Mouse (Mus musculus): ENCODE data around the gene Ttc27.

Gene Ttc27

DNA sequence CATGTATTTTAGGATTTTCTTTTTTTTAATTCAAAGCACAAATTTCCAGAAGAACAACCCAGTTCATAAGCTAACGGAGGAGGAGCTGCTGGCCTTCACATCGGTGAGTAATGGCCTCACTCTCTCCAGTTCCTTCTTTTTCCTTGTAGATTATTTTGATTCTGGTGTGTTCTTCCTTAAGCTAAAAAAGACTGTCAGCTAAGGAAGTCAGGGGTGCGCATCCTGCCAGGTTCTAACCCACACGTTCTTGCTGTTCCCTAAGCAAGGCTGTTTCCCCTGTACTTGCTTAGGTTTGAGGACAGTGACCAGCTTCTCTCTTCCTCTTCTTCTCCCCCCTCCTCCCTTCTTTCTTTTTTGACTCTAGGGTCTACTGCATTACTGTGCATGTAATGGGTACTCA lies 33.5 kb downstream of the Ttc27 start:
- ATAC-seq (ENCODE audit: insufficient number of reproducible peaks, low FRiP score, low TSS enrichment): no peak

DNA sequence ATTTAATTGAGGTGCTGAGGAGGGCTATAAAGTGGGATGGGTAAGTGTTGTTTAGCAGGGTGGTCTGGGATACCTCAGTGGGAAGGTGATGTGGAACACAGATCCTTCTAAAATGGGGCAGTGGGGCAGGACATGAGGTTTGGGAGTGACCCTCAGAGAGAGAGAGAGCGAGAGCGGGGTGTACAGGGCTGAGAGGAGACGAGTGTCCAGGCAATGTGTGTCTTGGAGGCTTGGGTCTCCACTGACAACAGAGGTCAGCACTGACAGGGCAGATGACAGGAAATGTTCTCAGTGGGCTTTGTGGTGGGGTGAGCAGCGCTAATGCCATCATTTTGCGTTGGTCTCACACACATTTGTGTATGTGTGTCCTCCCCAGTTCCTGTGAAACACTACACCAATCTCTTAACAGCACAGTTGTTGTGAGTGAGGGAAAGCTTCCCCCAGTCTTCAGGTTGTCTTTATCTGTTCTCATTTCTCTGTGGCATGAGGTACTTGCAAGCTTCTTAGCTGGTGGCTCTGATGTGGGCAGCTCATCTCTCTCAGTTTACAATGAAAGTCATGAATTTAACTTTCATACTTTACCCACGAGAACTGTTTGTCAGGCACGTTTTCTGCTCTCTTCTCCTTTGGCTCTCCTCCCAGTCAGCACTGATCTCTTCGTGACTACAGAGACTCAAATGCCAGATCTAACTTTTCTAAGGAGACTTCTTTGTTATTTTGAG lies 35.5 kb downstream of the Ttc27 start:
- no peak for ATAC-seq (ENCODE audit: insufficient number of reproducible peaks, low FRiP score, low TSS enrichment)

DNA sequence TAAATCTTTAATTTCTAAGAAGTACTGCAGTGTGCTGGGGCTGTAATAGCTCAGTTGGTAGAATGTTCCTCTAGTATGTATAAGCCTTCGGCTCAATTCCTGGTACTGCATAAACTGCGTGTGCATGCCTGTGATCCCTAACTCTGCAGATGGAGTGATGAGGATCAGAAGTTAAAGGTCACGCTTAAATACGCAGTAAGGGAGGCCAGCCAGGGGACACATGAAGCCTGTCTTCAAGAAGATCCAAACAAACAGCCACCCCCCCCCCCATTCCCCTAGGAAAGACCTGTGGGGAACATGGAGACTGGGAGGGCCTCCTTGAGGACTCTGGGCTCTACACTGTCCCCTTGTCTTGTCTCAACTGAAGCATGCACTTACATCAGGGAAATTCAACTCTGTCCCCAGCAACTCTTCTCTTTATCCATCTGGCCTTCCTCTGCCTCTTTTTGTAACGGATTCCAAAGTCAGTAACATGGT lies 36.1 kb downstream of the Ttc27 start:
- ATAC-seq (ENCODE audit: insufficient number of reproducible peaks, low FRiP score, low TSS enrichment): no peak

DNA sequence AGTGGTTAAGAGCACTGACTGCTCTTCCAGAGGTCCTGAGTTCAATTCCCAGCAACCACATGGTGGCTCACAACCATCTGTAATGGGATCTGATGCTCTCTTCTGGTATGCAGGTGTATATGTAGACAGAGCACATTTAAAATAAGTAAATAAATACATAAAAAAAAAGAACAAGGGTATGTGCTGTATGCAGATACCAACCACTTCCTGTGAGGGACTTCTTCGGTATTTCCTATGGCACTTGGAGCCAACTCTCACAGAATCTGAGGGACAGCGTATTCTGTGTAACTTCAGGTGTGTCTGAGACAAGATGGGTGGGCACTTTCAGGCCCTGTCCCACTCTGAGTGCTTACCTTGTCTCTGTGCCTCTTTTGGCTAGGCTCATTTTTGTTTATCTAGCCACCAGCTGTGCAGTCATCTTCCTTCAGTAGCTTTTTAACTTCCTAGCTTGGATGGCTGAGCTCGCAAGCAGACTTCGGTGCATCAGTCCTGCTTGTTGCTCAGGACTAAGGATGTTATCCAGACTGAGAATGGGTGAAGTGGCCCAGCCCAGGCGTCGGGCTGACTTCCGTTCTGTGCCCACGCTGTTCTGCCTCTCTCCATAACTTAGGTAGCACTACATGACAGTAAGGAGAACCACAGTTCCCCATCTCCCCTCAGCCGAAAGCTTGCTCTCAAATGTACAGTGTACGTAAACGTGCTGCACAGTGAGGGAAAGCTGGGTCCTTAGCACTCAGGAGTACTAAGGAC lies 37.0 kb downstream of the Ttc27 start:
- no peak for ATAC-seq (ENCODE audit: insufficient number of reproducible peaks, low FRiP score, low TSS enrichment)

DNA sequence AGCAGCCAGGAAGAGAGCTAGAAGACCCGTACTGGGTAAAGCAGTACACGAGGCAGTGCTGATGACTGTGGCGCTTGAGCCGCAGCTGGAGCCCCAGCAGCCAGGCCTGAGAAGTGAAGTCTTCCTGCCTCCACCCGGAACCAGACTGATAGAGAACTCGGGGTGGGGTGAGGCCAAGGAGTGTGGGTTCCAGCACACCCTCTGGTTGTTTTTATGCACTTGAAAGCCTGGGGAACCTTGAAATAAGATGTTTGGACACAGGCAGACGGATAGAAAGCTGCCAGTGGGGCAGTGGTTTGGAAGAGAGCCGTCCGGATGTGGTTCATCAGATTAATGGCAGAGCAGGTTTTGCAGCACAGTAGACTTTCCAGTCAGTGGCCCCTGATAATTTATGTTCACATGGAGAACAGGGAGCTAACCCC lies 51.9 kb downstream of the Ttc27 start:
- no peak for ATAC-seq (ENCODE audit: insufficient number of reproducible peaks, low FRiP score, low TSS enrichment)

DNA sequence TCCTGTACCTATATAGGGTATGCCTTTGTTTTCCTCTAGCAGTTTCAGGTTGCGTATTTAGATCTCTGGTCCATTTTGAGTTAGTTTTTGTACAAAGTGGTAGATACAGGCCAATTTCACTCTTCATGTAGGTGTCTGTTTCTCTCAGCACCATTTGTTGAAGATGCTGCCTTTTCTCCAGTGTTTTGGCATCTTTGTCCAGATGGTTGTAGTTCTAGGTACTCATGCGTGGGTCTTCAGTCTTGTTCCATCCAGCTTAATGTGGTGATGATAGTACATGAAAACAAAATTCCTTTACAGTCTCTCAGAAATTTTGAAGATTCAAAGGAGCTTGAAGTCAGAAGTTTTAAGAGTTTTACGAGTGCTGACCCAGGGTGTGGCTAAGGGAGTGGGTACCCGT lies 54.8 kb downstream of the Ttc27 start:
- ATAC-seq (ENCODE audit: insufficient number of reproducible peaks, low FRiP score, low TSS enrichment): no peak

DNA sequence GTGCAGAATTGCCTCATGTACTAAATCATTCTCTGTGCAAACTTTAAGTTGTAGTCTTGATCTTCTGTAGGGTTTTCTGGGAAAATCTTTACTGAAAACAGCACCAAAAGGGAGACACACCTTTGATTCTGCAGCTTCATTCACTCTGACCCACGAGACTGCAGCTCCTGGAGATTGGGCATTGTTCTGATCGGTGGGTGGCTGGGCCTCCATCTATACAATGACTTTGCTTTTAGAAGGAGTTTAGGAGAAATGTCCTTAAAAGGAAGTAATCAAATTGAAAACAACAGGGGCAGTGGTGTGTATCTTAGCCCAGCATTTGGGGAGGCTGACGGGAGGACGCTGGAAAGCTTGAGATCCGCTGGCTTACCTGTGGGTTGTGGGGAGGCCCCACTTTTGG lies 56.0 kb downstream of the Ttc27 start:
- ATAC-seq (ENCODE audit: insufficient number of reproducible peaks, low FRiP score, low TSS enrichment): no peak

DNA sequence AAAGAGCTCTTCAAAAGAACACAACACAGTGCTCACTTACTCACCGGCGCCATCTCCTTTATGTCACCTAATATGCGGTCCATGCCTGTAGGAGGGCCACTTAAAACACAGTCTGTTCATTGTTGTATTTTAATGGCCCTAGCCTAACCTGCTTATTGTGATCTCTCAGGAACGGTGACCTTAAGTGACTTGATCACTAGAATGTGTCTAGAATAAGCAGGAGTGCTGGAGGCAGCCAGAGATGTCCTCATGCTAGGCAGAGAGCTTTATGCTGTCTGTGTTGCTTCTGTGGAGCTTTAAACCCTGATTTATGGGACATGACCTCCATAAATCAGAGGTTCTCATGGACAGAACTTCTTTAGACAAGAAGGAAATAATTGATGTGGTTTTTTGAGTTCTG lies 62.6 kb downstream of the Ttc27 start:
- ATAC-seq (ENCODE audit: insufficient number of reproducible peaks, low FRiP score, low TSS enrichment): no peak

DNA sequence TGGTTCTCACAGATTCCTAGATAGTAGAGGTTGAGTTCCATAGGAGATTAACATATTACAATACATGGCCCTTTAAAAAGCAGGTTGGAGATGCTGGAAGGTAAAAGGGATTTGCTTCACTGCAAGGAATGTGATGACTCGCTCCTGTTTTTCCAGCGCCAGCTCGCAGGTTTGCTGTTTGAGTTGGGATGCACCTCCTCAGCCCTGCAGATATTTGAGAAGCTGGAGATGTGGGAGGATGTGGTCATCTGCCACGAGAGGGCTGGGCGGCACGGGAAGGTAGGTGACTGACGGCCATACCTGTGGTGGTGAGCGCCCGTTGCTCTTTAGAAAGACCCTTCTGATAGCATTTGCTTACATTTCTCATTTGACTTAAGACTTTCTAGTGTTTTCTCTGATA lies 63.1 kb downstream of the Ttc27 start:
- ATAC-seq (ENCODE audit: insufficient number of reproducible peaks, low FRiP score, low TSS enrichment): no peak

DNA sequence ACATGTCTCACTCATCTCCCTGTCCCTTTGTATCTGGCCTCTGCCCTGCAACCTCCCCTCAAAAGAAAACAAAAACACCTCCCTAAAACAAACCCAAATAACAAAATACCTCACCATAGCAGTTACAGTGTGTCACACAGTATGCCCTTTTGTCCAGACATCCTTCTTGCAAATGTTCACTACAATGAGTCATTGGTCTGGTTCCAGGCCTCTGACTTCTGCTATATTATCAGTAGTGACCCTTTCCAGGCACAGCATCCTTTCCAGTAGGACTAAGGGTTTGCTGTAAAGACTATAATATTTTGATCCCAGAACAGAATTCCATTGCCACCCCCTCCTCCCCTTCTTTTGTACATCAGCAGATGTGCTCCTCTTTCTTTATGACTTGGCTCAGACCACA lies 64.4 kb downstream of the Ttc27 start:
- no peak for ATAC-seq (ENCODE audit: insufficient number of reproducible peaks, low FRiP score, low TSS enrichment)

DNA sequence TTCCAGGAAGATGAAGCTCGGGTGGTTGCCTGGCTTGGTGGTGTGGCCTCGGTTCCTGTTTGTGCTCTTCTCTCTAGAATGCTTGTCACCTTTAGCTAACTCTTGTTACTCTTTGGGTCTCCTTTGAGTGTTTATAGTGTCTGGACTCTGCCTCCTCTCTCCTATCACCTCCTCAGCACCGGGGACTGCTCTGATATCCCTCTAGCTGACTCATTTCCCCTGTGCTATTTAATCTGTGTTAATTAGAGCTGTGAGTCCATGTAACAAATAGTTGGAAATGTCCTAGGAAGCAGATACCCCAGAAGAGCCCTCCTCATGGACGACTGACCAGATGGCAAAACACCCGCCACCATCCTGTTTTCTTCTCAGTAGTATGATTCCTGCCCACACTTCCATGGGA lies 68.1 kb downstream of the Ttc27 start:
- no peak for ATAC-seq (ENCODE audit: insufficient number of reproducible peaks, low FRiP score, low TSS enrichment)

DNA sequence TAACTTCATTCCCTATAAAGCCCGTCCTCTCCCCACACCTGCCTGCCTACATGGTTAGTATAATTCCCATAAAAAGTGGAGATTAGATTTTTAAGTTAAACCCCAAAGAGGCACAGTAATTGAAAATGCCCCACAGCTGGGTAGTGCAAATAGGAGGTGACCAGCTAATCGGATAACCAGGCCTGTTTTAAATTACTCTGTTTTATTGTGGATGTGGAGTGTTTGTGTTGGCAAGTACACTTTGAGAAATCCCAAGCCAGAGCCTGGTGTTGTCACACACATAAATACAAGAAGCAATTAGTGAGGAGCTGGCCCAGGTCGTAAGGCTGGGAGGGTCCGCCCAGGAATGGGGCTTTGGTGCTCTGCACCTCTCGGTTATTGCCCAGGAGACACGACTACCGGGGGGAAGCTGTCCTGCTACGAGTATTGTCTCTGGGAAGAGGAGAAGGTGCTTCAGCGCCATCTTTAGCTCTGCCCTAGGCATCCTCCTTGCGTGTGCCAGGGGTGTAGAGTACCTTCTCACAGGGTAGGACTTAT lies 68.7 kb downstream of the Ttc27 start:
- ATAC-seq (ENCODE audit: insufficient number of reproducible peaks, low FRiP score, low TSS enrichment): no peak

DNA sequence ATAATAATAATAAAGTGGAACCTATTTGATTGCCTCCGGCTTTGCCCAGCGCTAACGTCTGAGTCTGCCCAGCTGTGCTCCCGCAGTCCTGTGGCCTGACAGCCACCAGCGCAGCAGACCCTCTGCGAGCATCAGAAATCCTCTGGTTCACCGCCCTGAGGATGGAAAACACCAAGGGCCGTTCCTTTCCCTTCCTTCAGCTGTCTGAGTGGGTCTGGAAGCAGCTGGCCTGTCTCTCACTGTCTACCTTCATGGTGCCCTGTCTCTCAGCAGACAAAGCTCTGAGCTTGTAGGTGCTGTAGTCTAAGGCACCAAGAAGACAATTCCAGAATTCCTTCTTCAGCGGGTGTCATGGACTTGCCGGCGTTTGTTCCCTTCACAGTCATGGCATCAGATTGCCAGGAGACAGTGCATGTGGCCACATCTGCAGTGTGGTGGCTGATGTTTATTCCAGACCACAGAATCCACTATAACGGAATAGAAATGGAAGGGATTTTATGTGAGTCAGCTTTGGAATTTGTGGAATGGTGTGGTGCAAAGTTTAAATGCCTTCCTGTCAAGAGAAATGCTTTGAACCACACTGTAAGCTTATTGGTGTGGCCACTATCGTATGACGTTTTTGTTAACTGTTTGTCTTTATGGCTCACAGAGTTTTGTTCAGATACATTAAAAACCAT lies 78.6 kb downstream of the Ttc27 start:
- no peak for ATAC-seq (ENCODE audit: insufficient number of reproducible peaks, low FRiP score, low TSS enrichment)

DNA sequence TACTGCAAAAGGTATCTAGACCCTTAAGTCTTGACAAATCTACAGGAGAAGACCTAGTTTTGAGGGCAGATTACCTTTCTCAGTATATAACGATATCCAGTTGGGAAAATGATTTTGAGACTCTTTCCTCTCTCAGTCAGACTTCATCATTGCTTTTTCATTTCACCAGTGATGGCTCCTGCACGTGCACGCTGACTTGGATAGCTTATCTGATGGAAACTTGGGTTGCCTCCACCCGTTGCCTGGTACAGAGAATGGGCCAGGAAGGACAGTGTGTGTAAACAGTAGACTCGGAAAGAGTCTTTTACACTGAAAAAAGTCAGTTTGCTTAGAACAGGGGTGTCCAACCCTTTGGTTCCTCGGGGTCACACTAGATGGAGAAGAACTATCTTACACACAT lies 82.3 kb downstream of the Ttc27 start:
- no peak for ATAC-seq (ENCODE audit: insufficient number of reproducible peaks, low FRiP score, low TSS enrichment)

DNA sequence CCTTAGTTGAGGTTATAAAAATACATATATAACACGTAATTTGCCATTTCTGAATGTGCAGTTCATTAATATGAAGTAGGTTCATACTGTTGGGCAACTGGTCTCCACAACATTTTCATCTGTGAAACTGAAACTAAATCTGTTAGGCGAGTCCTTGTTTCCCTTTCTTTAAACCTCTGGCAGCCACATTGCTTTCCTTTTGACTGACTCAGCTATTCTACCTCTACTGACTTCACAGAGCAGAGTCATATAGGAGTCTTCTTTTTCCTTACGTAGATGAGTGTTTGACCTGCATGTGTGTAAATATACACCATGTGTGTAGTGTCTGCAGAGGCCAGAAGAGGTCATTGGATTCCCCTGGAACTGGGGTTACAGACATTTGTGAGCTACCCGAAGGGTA lies 85.2 kb downstream of the Ttc27 start:
- ATAC-seq (ENCODE audit: insufficient number of reproducible peaks, low FRiP score, low TSS enrichment): no peak

DNA sequence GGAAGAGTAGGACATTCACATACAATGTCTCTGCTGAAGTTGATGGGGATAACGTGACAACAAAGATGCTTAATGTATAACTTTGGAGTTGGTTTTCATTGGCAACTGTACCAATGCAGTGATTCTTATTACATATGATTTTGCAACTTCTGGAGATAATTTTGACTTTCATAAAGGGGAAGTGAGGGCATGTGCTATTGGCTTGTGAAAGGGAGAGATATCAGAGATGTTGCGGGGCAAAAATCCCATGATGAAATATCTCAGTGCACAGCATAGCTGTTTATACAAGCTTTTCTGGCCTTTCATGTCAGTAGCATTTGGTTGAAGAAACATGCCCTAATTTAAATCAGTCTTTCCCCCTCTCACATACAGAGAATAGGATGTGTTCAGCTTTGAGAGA lies 86.3 kb downstream of the Ttc27 start:
- ATAC-seq (ENCODE audit: insufficient number of reproducible peaks, low FRiP score, low TSS enrichment): no peak

DNA sequence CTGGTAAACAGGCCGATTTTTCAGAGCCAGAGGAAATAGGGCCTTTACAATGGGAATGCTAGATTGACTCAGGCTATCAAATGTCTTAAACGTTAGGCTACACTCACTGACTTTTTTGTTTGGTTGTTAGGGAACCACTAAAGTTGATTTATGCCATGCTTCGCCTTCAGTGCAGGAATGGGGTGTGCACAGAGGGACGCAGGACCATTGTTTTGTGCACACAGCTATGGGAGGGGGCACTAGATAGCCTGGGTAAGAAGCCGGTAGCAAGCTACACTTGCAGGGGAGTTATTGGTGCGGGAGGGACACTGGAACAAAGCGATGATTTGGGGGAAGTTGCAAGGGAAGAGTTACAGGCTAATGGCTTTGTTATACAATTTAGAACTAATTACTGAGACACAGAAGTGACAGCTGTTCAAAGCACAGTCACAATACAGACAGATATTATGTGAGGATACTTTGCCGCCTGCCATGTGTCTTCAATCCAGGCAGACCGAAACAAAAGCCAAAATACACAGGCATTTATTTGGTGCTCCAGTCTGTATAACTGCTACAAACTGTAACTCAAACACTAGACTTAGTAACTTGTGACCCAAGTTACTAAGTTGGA lies 86.9 kb downstream of the Ttc27 start:
- no peak for ATAC-seq (ENCODE audit: insufficient number of reproducible peaks, low FRiP score, low TSS enrichment)

DNA sequence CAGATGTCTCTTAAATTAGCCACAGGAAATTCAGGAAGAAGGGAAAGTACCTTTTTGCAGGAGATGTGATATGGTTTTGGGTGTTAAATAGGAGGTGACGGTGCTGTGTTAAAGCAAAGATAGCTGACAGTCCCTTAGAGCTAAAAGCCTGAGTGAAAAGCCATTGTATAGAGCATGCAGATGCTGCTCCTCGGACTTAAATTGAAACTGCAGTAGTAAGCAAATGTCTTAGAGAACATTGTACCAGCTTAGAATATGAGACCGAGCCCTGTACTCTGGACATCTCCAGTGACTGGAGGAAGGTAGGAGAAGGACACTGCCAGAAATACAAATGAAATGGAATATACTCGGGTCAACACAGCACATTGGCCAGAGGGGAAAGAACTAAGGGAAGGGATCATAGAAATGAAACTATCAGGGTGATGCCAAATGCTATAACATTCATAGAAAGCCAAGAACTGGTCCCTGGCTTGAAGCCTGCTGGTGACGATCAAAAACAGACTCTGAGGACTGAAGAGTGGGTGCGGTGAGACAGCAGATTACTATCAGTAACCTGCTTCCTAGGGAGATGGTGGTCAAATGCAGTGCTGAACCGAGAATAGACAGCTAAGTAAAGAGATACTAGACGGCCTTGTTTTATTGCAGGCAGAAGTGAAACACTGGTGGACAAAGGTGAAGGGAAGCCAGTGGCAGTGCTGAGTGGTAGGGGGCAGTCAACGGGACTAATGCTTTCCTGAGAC lies 90.1 kb downstream of the Ttc27 start:
- ATAC-seq (ENCODE audit: insufficient number of reproducible peaks, low FRiP score, low TSS enrichment): no peak

DNA sequence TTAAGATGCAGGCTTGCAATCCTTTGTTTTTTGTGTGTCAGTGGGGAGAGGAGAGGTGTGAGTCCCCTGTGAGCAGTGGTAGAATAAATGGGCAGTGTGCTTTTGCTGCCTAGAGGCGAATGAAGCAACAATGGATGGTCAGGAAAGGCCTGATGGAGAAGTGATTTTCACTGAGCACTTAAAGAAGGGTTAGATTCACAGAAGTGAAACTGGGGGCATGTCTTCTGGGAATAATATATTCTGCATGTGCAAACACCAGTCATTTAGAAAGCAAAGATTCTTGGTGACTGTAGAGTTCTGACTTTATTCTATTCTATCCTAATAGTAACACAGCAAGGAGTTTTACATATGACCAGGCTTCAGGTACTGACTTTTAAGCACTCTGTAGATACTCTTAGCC lies 90.8 kb downstream of the Ttc27 start:
- ATAC-seq (ENCODE audit: insufficient number of reproducible peaks, low FRiP score, low TSS enrichment): no peak

DNA sequence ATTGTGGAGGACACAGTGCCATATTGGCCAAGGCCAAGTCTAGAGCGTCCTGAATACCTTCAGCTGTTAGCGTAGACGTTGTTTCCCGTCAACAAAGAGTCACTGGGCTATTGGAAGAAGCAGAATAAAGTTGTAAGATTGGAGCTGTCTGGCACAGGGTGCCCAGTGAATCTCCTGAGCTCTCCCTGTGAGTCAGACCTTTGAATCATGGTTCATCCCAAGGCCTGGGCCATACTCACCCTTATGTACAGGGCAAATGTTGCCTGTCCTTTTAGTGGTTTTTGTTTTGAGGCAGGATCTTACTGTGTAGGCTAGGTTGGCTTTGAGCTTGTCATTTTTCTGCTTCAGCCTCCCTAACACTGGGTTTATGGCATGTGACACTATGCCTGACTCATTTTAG lies 91.4 kb downstream of the Ttc27 start:
- ATAC-seq (ENCODE audit: insufficient number of reproducible peaks, low FRiP score, low TSS enrichment): no peak

Data from cerebellum, adult (tissue).